Mouse (Mus musculus): ENCODE measurements around the gene Fam167b. TPM values are rescaled to one million over a fixed set of nuclear protein-coding genes. Genes with fewer than 3 reads are reported as not detected.
A peak's percentile ranks its signal among the peaks of the same experiment; 100 is the strongest.
"Not testable (repeated sequence)": the region's sequence is repeated elsewhere in the genome, so short reads cannot be mapped to it uniquely, and the experiment has no call there.

The Fam167b gene
- polyA plus RNA-seq, 2 experiments, result 5.4 to 7.6 TPM

- no peaks in the 10 kb centered on the region for H3K36me3 ChIP-seq (replicated peaks; ENCODE audit: control insufficient read depth, insufficient read depth, low read depth)
- H3K4me2 ChIP-seq (ENCODE audit: low read depth), result no peak overlapping the region
- H3K27ac ChIP-seq, result no peak overlapping the region
- DNase-seq (ENCODE audit: low read depth in 3 of 3, low spot score in 3 of 3) (no peak), ATAC-seq (ENCODE audit: insufficient read depth) (no peak)
- H3K4me3 ChIP-seq (ENCODE audit: insufficient read depth in 1 of 2, low read depth in 2 of 2, low read length in 2 of 2), result no peak overlapping the region
- TF ChIP-seq EP300 (IDR thresholded peaks at IDR 0.05; ENCODE audit: low read depth) (no peak), CTCF (IDR thresholded peaks at IDR 0.05; ENCODE audit: low read depth) (peak; percentile 75)
- H3K27me3 ChIP-seq (ENCODE audit: control insufficient read depth, insufficient read depth, low read length), result no peaks in the 10 kb centered on the region
- H3K9me3 ChIP-seq (ENCODE audit: control insufficient read depth, low read length), result no peaks in the 10 kb centered on the region
- peaks cover 0 to 4% of the 10 kb centered on the region in 2 experiments; a peak in 2 of 4 replicates for H3K4me1 ChIP-seq (replicated peaks; ENCODE audit: control insufficient read depth in 2 of 2, insufficient read depth in 2 of 2, low read length in 1 of 2)
- no peak overlapping the region for H3K9ac ChIP-seq (replicated peaks)
- WGBS (ENCODE audit: insufficient replicate concordance), result 59% methylated on average over 2 of the region's 2 CpGs
Measured at GRCm38 (mm10) chr4:129549306-129549705, 29.0 kb downstream of the Fam167b start.

DNA sequence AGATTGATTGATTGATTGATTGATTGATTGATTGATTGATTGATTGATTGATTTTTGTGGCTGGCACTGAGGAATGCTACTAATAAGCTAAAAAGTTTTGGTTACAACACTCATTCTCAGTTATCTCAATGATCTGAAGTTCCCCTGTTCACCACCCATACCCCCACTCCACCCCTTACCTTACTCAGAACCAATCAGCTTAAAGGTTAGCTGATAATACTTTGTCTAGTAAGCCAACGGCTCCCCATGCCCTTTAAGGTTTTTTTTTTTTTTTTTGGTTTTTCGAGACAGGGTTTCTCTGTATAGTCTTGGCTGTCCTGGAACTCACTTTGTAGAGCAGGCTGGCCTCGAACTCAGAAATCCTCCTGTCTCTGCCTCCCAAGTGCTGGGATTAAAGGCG, 30.7 kb downstream of the Fam167b start:
- H3K9me3 ChIP-seq (ENCODE audit: control insufficient read depth, low read length); H3K27ac ChIP-seq; DNase-seq (ENCODE audit: low read depth in 3 of 3, low spot score in 3 of 3); H3K4me3 ChIP-seq (ENCODE audit: insufficient read depth in 1 of 2, low read depth in 2 of 2, low read length in 2 of 2); H3K27me3 ChIP-seq (ENCODE audit: control insufficient read depth, insufficient read depth, low read length); ATAC-seq (ENCODE audit: insufficient read depth); H3K4me1 ChIP-seq (replicated peaks; ENCODE audit: control insufficient read depth in 2 of 2, insufficient read depth in 2 of 2, low read length in 1 of 2); H3K4me2 ChIP-seq (ENCODE audit: low read depth); H3K9ac ChIP-seq (replicated peaks); H3K36me3 ChIP-seq (replicated peaks; ENCODE audit: control insufficient read depth, insufficient read depth, low read depth): not testable (repeated sequence)
- 57% methylated on average over 4 of the region's 4 CpGs for WGBS (ENCODE audit: insufficient replicate concordance)

GRCm38 (mm10) chr4:129544106-129544505, 34.2 kb downstream of the Fam167b start:
- Histone ChIP-seq H3K27me3 (ENCODE audit: control insufficient read depth, insufficient read depth, low read length) (no peaks in the 10 kb centered on the region), H3K9me3 (ENCODE audit: control insufficient read depth, low read length) (no peaks in the 10 kb centered on the region), H3K36me3 (replicated peaks; ENCODE audit: control insufficient read depth, insufficient read depth, low read depth) (peaks cover 6% of the 10 kb centered on the region; the same call in 1 of the 2 replicates), H3K4me3 (ENCODE audit: insufficient read depth in 1 of 2, low read depth in 2 of 2, low read length in 2 of 2) (no peak overlapping the region), H3K4me1 (replicated peaks; ENCODE audit: control insufficient read depth in 2 of 2, insufficient read depth in 2 of 2, low read length in 1 of 2) (peaks cover 13 to 18% of the 10 kb centered on the region in 2 experiments), H3K4me2 (ENCODE audit: low read depth) (no peak overlapping the region), H3K9ac (replicated peaks) (no peak overlapping the region), H3K27ac (no peak overlapping the region)
- 80% methylated on average over 4 of the region's 4 CpGs for WGBS (ENCODE audit: insufficient replicate concordance)
- TF ChIP-seq CTCF (IDR thresholded peaks at IDR 0.05; ENCODE audit: low read depth) (no peak), EP300 (IDR thresholded peaks at IDR 0.05; ENCODE audit: low read depth) (no peak)
- DNase-seq (ENCODE audit: low read depth in 3 of 3, low spot score in 3 of 3) (no peak), ATAC-seq (ENCODE audit: insufficient read depth) (no peak)

GRCm38 (mm10) chr4:129542592-129543141, 35.7 kb downstream of the Fam167b start, which contains the start of gene Hdac1:
Gene Hdac1, minus strand, starts transcription at chr4:129542713.
- Histone ChIP-seq H3K36me3 (replicated peaks; ENCODE audit: control insufficient read depth, insufficient read depth, low read depth) (peaks cover 6% of the 10 kb centered on the region; the same call in 1 of the 2 replicates), H3K27ac (peak within 1 kb of the TSS; percentile 84), H3K4me1 (replicated peaks; ENCODE audit: control insufficient read depth in 2 of 2, insufficient read depth in 2 of 2, low read length in 1 of 2) (peaks cover 13 to 18% of the 10 kb centered on the region in 2 experiments), H3K4me3 (ENCODE audit: insufficient read depth in 1 of 2, low read depth in 2 of 2, low read length in 2 of 2) (peak within 1 kb of the TSS; percentile 89 to 90), H3K9me3 (ENCODE audit: control insufficient read depth, low read length) (no peaks in the 10 kb centered on the region), H3K27me3 (ENCODE audit: control insufficient read depth, insufficient read depth, low read length) (no peaks in the 10 kb centered on the region), H3K4me2 (ENCODE audit: low read depth) (peak within 1 kb of the TSS; percentile 95), H3K9ac (replicated peaks) (peak within 1 kb of the TSS; percentile 96)
- peak; percentile 99 for ATAC-seq (ENCODE audit: insufficient read depth)
- 0 out of 2 replicates have a peak, but pooled peaks have one; percentile 22 for TF ChIP-seq EP300 (IDR thresholded peaks at IDR 0.05; ENCODE audit: low read depth)
- TF ChIP-seq CTCF (IDR thresholded peaks at IDR 0.05; ENCODE audit: low read depth), result 0 out of 2 replicates have a peak, but pooled peaks have one; percentile 24
- DNase-seq (ENCODE audit: low read depth in 3 of 3, low spot score in 3 of 3), result peak; percentile 96 to 97 (median 96)
- 1% methylated on average over 46 of the region's 46 CpGs for WGBS (ENCODE audit: insufficient replicate concordance)

GRCm38 (mm10) chr4:129541868-129542591, 36.3 kb downstream of the Fam167b start:
- Histone ChIP-seq H3K4me1 (replicated peaks; ENCODE audit: control insufficient read depth in 2 of 2, insufficient read depth in 2 of 2, low read length in 1 of 2) (peaks cover 13 to 14% of the 10 kb centered on the region in 2 experiments), H3K4me2 (ENCODE audit: low read depth) (peak overlapping the region; percentile 95), H3K4me3 (ENCODE audit: insufficient read depth in 1 of 2, low read depth in 2 of 2, low read length in 2 of 2) (peak overlapping the region; percentile 89 to 90), H3K9ac (replicated peaks) (peak overlapping the region; percentile 96), H3K27me3 (ENCODE audit: control insufficient read depth, insufficient read depth, low read length) (no peaks in the 10 kb centered on the region), H3K27ac (peak overlapping the region; percentile 76), H3K36me3 (replicated peaks; ENCODE audit: control insufficient read depth, insufficient read depth, low read depth) (peaks cover 6% of the 10 kb centered on the region; the same call in 1 of the 2 replicates), H3K9me3 (ENCODE audit: control insufficient read depth, low read length) (no peaks in the 10 kb centered on the region)
- TF ChIP-seq EP300 (IDR thresholded peaks at IDR 0.05; ENCODE audit: low read depth), result no peak
- peak; percentile 59 for TF ChIP-seq CTCF (IDR thresholded peaks at IDR 0.05; ENCODE audit: low read depth)
- WGBS (ENCODE audit: insufficient replicate concordance), result under 1% methylated on average over 30 of the region's 30 CpGs
- DNase-seq (ENCODE audit: low read depth in 3 of 3, low spot score in 3 of 3), result peak in 2 of 3 experiments; percentile 47 to 54
- 0 out of 2 replicates have a peak, but pooled peaks have one; percentile 1 for ATAC-seq (ENCODE audit: insufficient read depth)
